Mouse (Mus musculus): ENCODE results near the gene Traf2.

GRCm38 (mm10) chr2:25576028-25576850 lies 29.5 kb upstream of the Traf2 start:
- TF ChIP-seq CTCF (conservative IDR thresholded peaks at IDR 0.05; ENCODE audit: low read length) (no peak), NANOG (IDR thresholded peaks at IDR 0.05; ENCODE audit: borderline replicate concordance, low read length) (no peak), POU5F1 (IDR thresholded peaks at IDR 0.05; ENCODE audit: borderline replicate concordance, low read length) (no peak)
